11 mouse cellular contexts compared by ENCODE assay signal in the genomic region with DNA sequence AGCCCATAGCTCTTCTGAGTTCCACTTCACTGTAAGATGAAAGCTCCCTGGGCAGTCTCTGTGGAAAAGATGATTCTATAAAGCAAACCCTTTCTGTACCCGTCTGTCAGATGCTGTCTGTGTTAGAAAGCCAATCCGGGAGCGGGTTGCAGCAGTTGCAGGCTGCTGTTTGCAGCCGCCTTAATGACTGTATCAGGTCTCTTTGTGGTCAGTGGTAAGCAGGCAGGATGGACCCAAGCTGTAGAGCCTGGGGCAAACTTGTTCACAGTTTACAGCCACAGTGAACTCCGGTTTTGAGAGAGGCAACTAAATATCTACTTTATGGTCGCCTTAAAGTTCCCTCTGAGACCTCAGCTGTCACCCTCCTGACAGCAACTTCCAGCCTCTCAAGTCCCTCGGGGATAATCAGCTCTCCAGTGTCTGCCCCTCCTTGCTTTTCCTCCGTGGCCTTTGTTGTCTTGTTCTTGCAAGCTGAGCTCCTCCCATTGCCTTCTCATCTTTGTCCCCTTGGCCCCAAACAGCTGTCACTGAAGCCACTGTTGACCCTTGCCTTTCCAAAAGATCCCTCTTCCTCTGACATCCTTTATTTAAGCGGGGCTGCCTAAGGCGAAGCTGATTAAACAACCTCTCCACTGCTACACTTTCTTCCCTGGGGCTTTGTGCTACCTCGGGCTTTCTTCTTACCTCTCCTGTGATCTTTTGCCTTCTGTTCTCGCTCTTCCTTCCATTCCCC.
DNase-seq lines count a peak whose midpoint lies in the region; ATAC-seq and TF ChIP-seq lines count a peak whose summit lies in the region.
"Had no signal": no experiment of that assay in that cellular context is flagged by ENCODE, and none has a peak within 500 bp of the region (broad histone marks: within the 10 kb centered on the region; RNA-seq: fewer than 3 reads in every experiment).

No protein-coding gene starts in this region.

- no peaks in the 10 kb centered on the region for H3K9me3 ChIP-seq in lung, embryonic 14.5 days (ENCODE audit: low read depth, low read length)
- no peaks in the 10 kb centered on the region for H3K9me3 ChIP-seq in embryonic facial prominence, embryonic 11.5 days (replicated peaks; ENCODE audit: control insufficient read depth, low read length)
- no peaks in the 10 kb centered on the region for H3K9me3 ChIP-seq in neural tube, embryonic 14.5 days (ENCODE audit: control insufficient read depth, low read length)
- H3K9me3 ChIP-seq: heart, embryonic 12.5 days had no signal

- H3K4me3 ChIP-seq in lung, embryonic 14.5 days (ENCODE audit: low read depth, low read length) = no peak overlapping the region
- H3K4me3 ChIP-seq in embryonic facial prominence, embryonic 11.5 days (ENCODE audit: low read depth, low read length) = no peak overlapping the region
- no peak overlapping the region for H3K4me3 ChIP-seq in neural tube, embryonic 14.5 days (ENCODE audit: low read depth, low read length)
- H3K4me3 ChIP-seq: heart, embryonic 12.5 days had no signal

- no peak for TF ChIP-seq CTCF in lung, embryonic 14.5 days (IDR thresholded peaks at IDR 0.05; ENCODE audit: low read depth)

- no peak overlapping the region for H3K9ac ChIP-seq in lung, embryonic 14.5 days
- no peak overlapping the region for H3K9ac ChIP-seq in embryonic facial prominence, embryonic 11.5 days (replicated peaks; ENCODE audit: low read length)
- no peak overlapping the region for H3K9ac ChIP-seq in neural tube, embryonic 14.5 days (replicated peaks; ENCODE audit: low read depth, low read length)
- H3K9ac ChIP-seq: heart, embryonic 12.5 days had no signal

- H3K27ac ChIP-seq in lung, embryonic 14.5 days (ENCODE audit: low read depth) = no peak overlapping the region
- no peak overlapping the region for H3K27ac ChIP-seq in embryonic facial prominence, embryonic 11.5 days (replicated peaks; ENCODE audit: low read depth, low read length)
- H3K27ac ChIP-seq in neural tube, embryonic 14.5 days (ENCODE audit: low read depth, low read length) = no peak overlapping the region

- peak; percentile 51 for DNase-seq in lung, embryonic 14.5 days
- DNase-seq in lung, adult 18-20 months = no peak
- peak; percentile 50 for DNase-seq in embryonic facial prominence, embryonic 11.5 days (ENCODE audit: low spot score)
- DNase-seq in kidney, postnatal 14 days = peak; percentile 67
- no peak for DNase-seq in cerebellum, adult 9-11 months
- no peak for DNase-seq in urinary bladder, postnatal 36 days (ENCODE audit: low spot score in 2 of 2)

- 19% methylated on average over 12 of the region's 12 CpGs for WGBS in lung, embryonic 14.5 days
- WGBS in embryonic facial prominence, embryonic 11.5 days = 10% methylated on average over 12 of the region's 12 CpGs
- 6% methylated on average over 12 of the region's 12 CpGs for WGBS in neural tube, embryonic 14.5 days

- no peak for ATAC-seq in lung, embryonic 14.5 days (ENCODE audit: insufficient read depth)
- ATAC-seq in embryonic facial prominence, embryonic 11.5 days (replicated peaks; ENCODE audit: insufficient number of reproducible peaks, low FRiP score, low TSS enrichment, low read depth) = peak; percentile 65; the same call in 1 of the 2 replicates
- 0 out of 2 replicates have a peak, but pooled peaks have one; percentile 38 for ATAC-seq in neural tube, embryonic 14.5 days (ENCODE audit: low read depth)
- ATAC-seq in monocyte, adult 5-6 weeks (replicated peaks; ENCODE audit: insufficient number of reproducible peaks, low FRiP score, low TSS enrichment, poor library complexity, severe bottlenecking) = no peak
- ATAC-seq: intestine, postnatal 0 days had no signal

- no peaks in the 10 kb centered on the region for H3K4me1 ChIP-seq in lung, embryonic 14.5 days (ENCODE audit: insufficient read depth)
- peaks cover 7% of the 10 kb centered on the region for H3K4me1 ChIP-seq in embryonic facial prominence, embryonic 11.5 days (ENCODE audit: control insufficient read depth, insufficient read depth, low read length)
- H3K4me1 ChIP-seq in neural tube, embryonic 14.5 days (ENCODE audit: control insufficient read depth, insufficient read depth, low read length) = no peaks in the 10 kb centered on the region

- no peaks in the 10 kb centered on the region for H3K27me3 ChIP-seq in lung, embryonic 14.5 days (ENCODE audit: insufficient read depth, low read length)
- H3K27me3 ChIP-seq in embryonic facial prominence, embryonic 11.5 days (ENCODE audit: control insufficient read depth, insufficient read depth, low read length) = no peaks in the 10 kb centered on the region
- H3K27me3 ChIP-seq in neural tube, embryonic 14.5 days (ENCODE audit: control insufficient read depth, insufficient read depth, low read length) = no peaks in the 10 kb centered on the region
- H3K27me3 ChIP-seq: CH12.LX had no signal

- H3K4me2 ChIP-seq in lung, embryonic 14.5 days = no peak overlapping the region
- no peak overlapping the region for H3K4me2 ChIP-seq in embryonic facial prominence, embryonic 11.5 days (ENCODE audit: low read depth, low read length)
- H3K4me2 ChIP-seq in neural tube, embryonic 14.5 days (ENCODE audit: low read depth, low read length) = no peak overlapping the region
- H3K4me2 ChIP-seq: heart, embryonic 12.5 days had no signal

- H3K36me3 ChIP-seq in lung, embryonic 14.5 days (ENCODE audit: insufficient read depth) = no peaks in the 10 kb centered on the region
- no peaks in the 10 kb centered on the region for H3K36me3 ChIP-seq in embryonic facial prominence, embryonic 11.5 days (replicated peaks; ENCODE audit: control insufficient read depth, insufficient read depth, low read depth, low read length)
- no peaks in the 10 kb centered on the region for H3K36me3 ChIP-seq in neural tube, embryonic 14.5 days (ENCODE audit: control insufficient read depth, insufficient read depth, low read length)
- H3K36me3 ChIP-seq: heart, embryonic 12.5 days had no signal

Comparison
In these comparisons a context has a peak if more than half of its experiments do, and no peak if none do; other contexts are left out.
1. DNase-seq: peak in lung, embryonic 14.5 days (single experiment), embryonic facial prominence, embryonic 11.5 days (single experiment) and kidney, postnatal 14 days (single experiment); none in lung, adult 18-20 months (0 of 2), cerebellum, adult 9-11 months (single experiment) and urinary bladder, postnatal 36 days (0 of 2).
2. ATAC-seq: peak in embryonic facial prominence, embryonic 11.5 days (single experiment) and neural tube, embryonic 14.5 days (single experiment); none in lung, embryonic 14.5 days (single experiment) and monocyte, adult 5-6 weeks (single experiment).